Mouse (Mus musculus) heart, embryonic 14.5 days (tissue): ENCODE results near the gene Gid8. TPM values are rescaled to one million over a fixed set of nuclear protein-coding genes. Genes with fewer than 3 reads are reported as not detected.
A peak's percentile ranks its signal among the peaks of the same experiment; 100 is the strongest.

Experiments used
- ATAC-seq: fragments of 200-750 bp; cut with Nextera tagmentation; 2 replicates; pipeline ENCODE4 v1.8.0; 2017; ENCODE audit warnings: low read depth, moderate TSS enrichment; ENCODE audit not compliant: insufficient number of reproducible peaks, insufficient read depth, low FRiP score
- H3K27ac ChIP-seq, 2 experiments: fragments of 200-500 bp in 1 of 2; fragments of 300-500 bp in 1 of 2; sonication (generic) in 1 of 2; replicated peaks in 1 of 2; 2 replicates each; pipeline ENCODE4 v1.5.1; 2012 to 2014; ENCODE audit warnings: low read depth in 2 of 2, low read length in 2 of 2, control low read depth in 1 of 2, mild to moderate bottlenecking in 1 of 2, mixed read lengths in 1 of 2; ENCODE audit not compliant: control insufficient read depth in 1 of 2, insufficient read depth in 1 of 2
- H3K27me3 ChIP-seq: fragments of 300-500 bp; sonication (generic); 2 replicates; pipeline ENCODE4 v1.6.1; 2014; ENCODE audit warnings: mild to moderate bottlenecking, low read length, control low read depth; ENCODE audit not compliant: control insufficient read depth, insufficient read depth
- H3K36me3 ChIP-seq: fragments of 300-500 bp; sonication (generic); 2 replicates; pipeline ENCODE4 v1.6.1; 2014; ENCODE audit warnings: mild to moderate bottlenecking, control low read depth, low read length, mixed read lengths; ENCODE audit not compliant: control insufficient read depth, insufficient read depth
- H3K4me1 ChIP-seq, 2 experiments: fragments of 200-500 bp in 1 of 2; fragments of 300-500 bp in 1 of 2; sonication (generic) in 1 of 2; 2 replicates each; pipeline ENCODE4 v1.6.1; 2012 to 2014; ENCODE audit warnings: low read length in 2 of 2, control low read depth in 1 of 2, mixed read lengths in 1 of 2; ENCODE audit not compliant: control insufficient read depth in 2 of 2, insufficient read depth in 2 of 2
- H3K4me2 ChIP-seq: fragments of 300-500 bp; sonication (generic); 2 replicates; pipeline ENCODE4 v1.6.1; 2014; ENCODE audit warnings: mild to moderate bottlenecking, low read length
- H3K4me3 ChIP-seq, 2 experiments: fragments of 200-500 bp in 1 of 2; fragments of 300-500 bp in 1 of 2; sonication (generic) in 1 of 2; 2 replicates each; pipeline ENCODE4 v1.5.1; 2012 to 2014; ENCODE audit warnings: low read length in 2 of 2, mild to moderate bottlenecking in 2 of 2, control low read depth in 1 of 2, low read depth in 1 of 2, moderate library complexity in 1 of 2; ENCODE audit not compliant: control insufficient read depth in 1 of 2, insufficient read depth in 1 of 2
- H3K9ac ChIP-seq: fragments of 300-500 bp; sonication (generic); 2 replicates; pipeline ENCODE4 v1.6.1; 2014; ENCODE audit warnings: mild to moderate bottlenecking, low read length
- H3K9me3 ChIP-seq: fragments of 300-500 bp; sonication (generic); 2 replicates; pipeline ENCODE4 v1.6.1; 2016; ENCODE audit warnings: low read length, control low read depth; ENCODE audit not compliant: control insufficient read depth
- WGBS: fragments of 180-500 bp; shearing (Covaris S2); extraction: QIAGEN DNeasy Blood & Tissue Kit; methylation state at CpG from one replicate; pipeline ENCODE4 v1.1.7; 2014; 5-methylcytosine and 5-hydroxymethylcytosine counted together
- polyA plus RNA-seq: library from polyadenylated mRNA; unstranded; fragments of >200 nt; fragmentation: Nextera tagmentation; extraction: Ambion mirVana; gene quantifications from 2 replicates; pipeline ENCODE4 v1.2.1, GENCODE M21; 2014

Gid8 gene
- polyA plus RNA-seq, 1 experiment from 2014 or later, result 50.5 TPM

DNA sequence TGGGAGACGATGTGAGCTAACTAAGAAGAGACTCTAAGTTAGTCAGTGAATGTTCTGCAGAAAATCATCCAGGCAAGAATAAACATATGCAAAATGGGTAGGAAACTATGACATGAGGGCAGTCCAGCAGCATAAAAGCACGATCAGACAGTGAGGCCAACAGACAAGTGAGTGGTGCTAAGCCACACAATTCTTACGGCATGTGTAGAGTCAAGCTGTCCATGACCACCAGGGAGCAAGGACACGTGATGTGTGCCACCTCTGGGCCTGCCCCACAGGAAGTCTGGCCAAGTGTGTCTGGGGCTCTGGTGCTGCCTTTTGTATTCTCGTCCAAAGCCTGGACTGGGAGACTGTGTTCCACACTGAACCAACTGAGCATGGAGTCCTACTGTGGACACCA lies 20.1 kb upstream of the Gid8 start:
- ATAC-seq, result no peak
- H3K4me3 ChIP-seq, result no peak overlapping the region
- no peak overlapping the region for H3K4me2 ChIP-seq
- H3K27ac ChIP-seq, result no peak overlapping the region
- H3K36me3 ChIP-seq, result peaks cover 65% of the 10 kb centered on the region
- peaks cover 0 to 14% of the 10 kb centered on the region in 2 experiments; a peak in 3 of 4 replicates for H3K4me1 ChIP-seq
- H3K9me3 ChIP-seq, result no peaks in the 10 kb centered on the region
- 77% methylated on average over 5 of the region's 5 CpGs for WGBS
- no peaks in the 10 kb centered on the region for H3K27me3 ChIP-seq
- H3K9ac ChIP-seq, result no peak overlapping the region

- Histone ChIP-seq H3K4me3 (peak overlapping the region in 1 of 2 experiments; percentile 14; a peak in 2 of 4 replicates), H3K27me3 (no peaks in the 10 kb centered on the region), H3K4me2 (peak overlapping the region; percentile 51), H3K9me3 (no peaks in the 10 kb centered on the region), H3K27ac (peak overlapping the region; percentile 44 to 68), H3K36me3 (peaks cover 37% of the 10 kb centered on the region), H3K4me1 (peaks cover 0 to 19% of the 10 kb centered on the region in 2 experiments; a peak in 3 of 4 replicates), H3K9ac (peak overlapping the region; percentile 42)
- 0% methylated on average over 1 of the region's 1 CpGs for WGBS
- ATAC-seq, result peak; percentile 59; the same call in 1 of the 2 replicates
These were observed 17.3 kb upstream of the Gid8 start for GRCm38 (mm10) chr2:180692630-180693029.

GRCm38 (mm10) chr2:180695176-180695575 lies 14.7 kb upstream of the Gid8 start:
- 61% methylated on average over 2 of the region's 2 CpGs for WGBS
- no peaks in the 10 kb centered on the region for H3K27me3 ChIP-seq
- no peaks in the 10 kb centered on the region for H3K9me3 ChIP-seq

GRCm38 (mm10) chr2:180700457-180700856 lies 9.5 kb upstream of the Gid8 start:
- H3K4me1 ChIP-seq, result peaks cover 8 to 48% of the 10 kb centered on the region in 2 experiments

More at GRCm38 (mm10) chr2:180695176-180695575, 14.7 kb upstream of the Gid8 start:
- ATAC-seq, result no peak
- Histone ChIP-seq H3K4me1 (peaks cover 0 to 28% of the 10 kb centered on the region in 2 experiments; a peak in 3 of 4 replicates), H3K27ac (no peak overlapping the region), H3K36me3 (peaks cover 11% of the 10 kb centered on the region), H3K4me2 (no peak overlapping the region), H3K4me3 (no peak overlapping the region), H3K9ac (no peak overlapping the region)

GRCm38 (mm10) chr2:180701053-180701766 lies 8.7 kb upstream of the Gid8 start:
- Histone ChIP-seq H3K36me3 (0 out of 2 replicates have a peak, but pooled peaks cover 3% of the 10 kb centered on the region), H3K9ac (peak overlapping the region; percentile 95), H3K27ac (peak overlapping the region; percentile 96 to 97), H3K27me3 (no peaks in the 10 kb centered on the region), H3K9me3 (no peaks in the 10 kb centered on the region), H3K4me2 (peak overlapping the region; percentile 84), H3K4me1 (peaks cover 8 to 48% of the 10 kb centered on the region in 2 experiments), H3K4me3 (peak overlapping the region; percentile 69 to 92)
- ATAC-seq, result no peak
- 3% methylated on average over 26 of the region's 26 CpGs for WGBS

More at GRCm38 (mm10) chr2:180700457-180700856, 9.5 kb upstream of the Gid8 start:
- no peak overlapping the region for H3K27ac ChIP-seq
- 71% methylated on average over 5 of the region's 5 CpGs for WGBS
- H3K27me3 ChIP-seq, result no peaks in the 10 kb centered on the region
- no peak for ATAC-seq
- peak overlapping the region in 1 of 2 experiments; percentile 69; a peak in 2 of 4 replicates for H3K4me3 ChIP-seq
- no peaks in the 10 kb centered on the region for H3K36me3 ChIP-seq
- H3K9ac ChIP-seq, result peak overlapping the region; percentile 95
- H3K4me2 ChIP-seq, result peak overlapping the region; percentile 84
- H3K9me3 ChIP-seq, result no peaks in the 10 kb centered on the region

DNA sequence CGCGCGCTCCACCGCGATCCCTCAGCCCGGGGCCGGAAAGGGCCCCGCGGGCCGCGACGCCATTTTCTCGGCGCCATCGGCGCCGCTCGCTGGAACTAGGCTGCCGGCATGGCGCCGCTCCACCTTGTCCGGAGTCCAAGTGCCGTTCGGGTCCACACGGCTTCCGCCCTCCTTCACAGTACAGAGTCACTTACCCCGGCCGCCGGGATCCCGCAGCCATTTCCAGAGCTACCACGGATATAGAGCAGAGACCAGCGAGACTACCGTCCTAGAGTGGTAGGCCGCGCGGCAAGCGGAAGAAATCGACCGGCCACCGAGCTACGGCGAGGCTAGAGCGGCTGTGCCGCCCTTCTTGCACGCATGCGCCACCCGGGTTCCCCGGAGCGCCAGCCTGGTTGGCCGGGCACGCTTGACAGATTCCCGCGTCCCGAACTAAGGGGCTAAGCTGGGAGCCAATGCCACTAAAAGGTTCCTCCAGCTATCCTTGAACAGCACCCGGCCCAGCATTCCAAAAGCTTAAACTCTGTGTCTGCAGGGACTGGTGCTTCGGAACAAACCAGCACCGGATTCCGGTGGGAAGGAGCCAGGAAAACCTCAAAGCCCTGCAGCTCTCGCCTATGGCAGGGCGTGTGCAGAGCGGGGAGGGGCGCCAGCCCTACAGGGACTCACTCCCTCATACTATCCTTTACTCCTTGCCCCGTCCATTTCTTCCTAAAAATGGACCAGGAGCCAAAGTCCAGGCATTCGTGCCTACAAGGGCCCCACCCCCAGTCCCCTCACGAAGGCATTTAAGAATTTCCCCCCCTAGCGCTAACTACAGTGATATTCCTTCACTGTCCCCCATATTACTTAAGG lies 7.9 kb upstream of the Gid8 start:
- Histone ChIP-seq H3K4me2 (peak overlapping the region; percentile 84), H3K9me3 (no peaks in the 10 kb centered on the region), H3K27ac (peak overlapping the region; percentile 96 to 97), H3K27me3 (no peaks in the 10 kb centered on the region), H3K4me1 (peaks cover 8 to 44% of the 10 kb centered on the region in 2 experiments), H3K4me3 (peak overlapping the region; percentile 69 to 92), H3K9ac (peak overlapping the region; percentile 95), H3K36me3 (peaks cover 5% of the 10 kb centered on the region; the same call in 1 of the 2 replicates)
- WGBS, result under 1% methylated on average over 66 of the region's 66 CpGs
- ATAC-seq, result peak; percentile 92

DNA sequence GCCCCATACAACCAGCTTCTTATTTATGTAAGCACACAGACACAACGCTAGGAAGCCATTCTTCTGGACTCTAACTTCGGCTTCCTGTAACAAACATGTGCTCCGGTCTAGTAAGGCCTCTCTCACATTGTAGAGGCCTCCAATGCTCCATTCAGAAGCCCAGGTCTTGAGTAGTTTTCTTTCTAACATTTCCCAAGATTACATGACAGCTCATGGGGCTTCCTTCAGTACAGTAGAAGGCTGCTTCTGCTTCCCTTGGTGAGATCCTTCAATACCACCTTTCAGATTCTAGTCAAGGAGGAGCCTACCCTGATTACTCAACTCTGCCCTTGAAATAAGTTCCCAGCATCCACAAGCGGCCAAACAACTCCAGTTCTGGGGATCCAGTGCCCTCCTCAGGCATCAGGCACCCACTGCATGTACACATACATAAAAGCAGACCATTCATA lies 7.2 kb upstream of the Gid8 start:
- Histone ChIP-seq H3K4me1 (peaks cover 8 to 44% of the 10 kb centered on the region in 2 experiments), H3K9ac (peak overlapping the region; percentile 95), H3K27ac (peak overlapping the region; percentile 96 to 97), H3K9me3 (no peaks in the 10 kb centered on the region), H3K4me2 (peak overlapping the region; percentile 84), H3K4me3 (peak overlapping the region; percentile 69 to 92), H3K27me3 (no peaks in the 10 kb centered on the region), H3K36me3 (peaks cover 5% of the 10 kb centered on the region; the same call in 1 of the 2 replicates)
- WGBS, result 33% methylated on average over 4 of the region's 4 CpGs
- ATAC-seq, result no peak
